ENCODE assay signal across 8 mouse cellular contexts in the genomic region with DNA sequence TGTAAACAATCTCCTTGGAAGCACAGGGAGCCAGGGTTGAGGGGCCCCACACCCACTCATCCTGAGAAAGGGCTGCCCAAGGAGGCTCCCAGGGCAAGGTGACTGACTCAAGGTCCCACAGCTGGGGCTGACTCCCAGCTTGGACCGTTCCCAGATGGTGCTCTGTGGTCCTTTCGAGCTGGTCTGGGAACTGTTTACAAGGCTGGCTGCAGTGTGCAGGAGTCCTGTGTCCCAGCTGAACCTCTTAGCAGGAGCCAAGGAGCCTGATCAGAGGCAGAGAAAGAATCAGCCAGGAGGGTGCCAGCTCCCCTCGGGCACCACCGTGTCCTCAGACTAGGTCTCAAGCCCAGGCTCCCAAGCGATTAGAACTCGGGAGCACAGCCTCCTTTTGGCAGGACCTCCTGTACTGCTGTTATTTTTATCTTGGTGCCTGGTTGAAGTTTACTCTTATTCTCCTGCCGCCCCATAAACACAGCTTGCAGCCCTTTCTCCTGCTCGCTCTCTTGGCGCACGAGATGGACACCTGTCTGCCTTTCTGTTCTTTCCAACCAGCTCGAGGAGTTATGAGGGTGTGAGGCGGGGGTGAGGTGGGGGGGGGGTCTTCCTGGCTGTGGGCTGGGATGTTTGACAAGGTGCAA. TPM values are rescaled to one million over a fixed set of nuclear protein-coding genes. Genes with fewer than 3 reads are reported as not detected.
A peak's percentile ranks its signal among the peaks of the same experiment; 100 is the strongest.
DNase-seq lines count a peak whose midpoint lies in the region; ATAC-seq lines count a peak whose summit lies in the region.

No protein-coding gene starts in this region.

- no peak overlapping the region for H3K9ac ChIP-seq in intestine, embryonic 16.5 days (ENCODE audit: low read depth, low read length)
- H3K9ac ChIP-seq in stomach, embryonic 14.5 days (replicated peaks; ENCODE audit: low read depth, low read length), result no peak overlapping the region

- peak overlapping the region; percentile 50 for H3K27ac ChIP-seq in intestine, embryonic 16.5 days (ENCODE audit: low read length)
- no peak overlapping the region for H3K27ac ChIP-seq in stomach, embryonic 14.5 days (ENCODE audit: low read length)

- peaks cover 15% of the 10 kb centered on the region for H3K4me1 ChIP-seq in intestine, embryonic 16.5 days (ENCODE audit: control insufficient read depth, insufficient read depth, low read length)
- 0 out of 2 replicates have a peak, but pooled peaks cover 4% of the 10 kb centered on the region for H3K4me1 ChIP-seq in stomach, embryonic 14.5 days (ENCODE audit: control insufficient read depth, insufficient read depth, low read length)

- H3K9me3 ChIP-seq in intestine, embryonic 16.5 days (ENCODE audit: control insufficient read depth, low read length), result no peaks in the 10 kb centered on the region
- H3K9me3 ChIP-seq in stomach, embryonic 14.5 days (ENCODE audit: control insufficient read depth, low read depth, low read length), result no peaks in the 10 kb centered on the region

- peak; percentile 58 for ATAC-seq in intestine, embryonic 16.5 days
- peak; percentile 24; the same call in 1 of the 2 replicates for ATAC-seq in stomach, embryonic 14.5 days (ENCODE audit: insufficient number of reproducible peaks, insufficient read depth, low FRiP score, low read depth)
- ATAC-seq in inflammation-experienced regulatory T-cells, adult 6 months, result no peak

- no peak overlapping the region for H3K4me2 ChIP-seq in intestine, embryonic 16.5 days (ENCODE audit: low read depth, low read length)
- no peak overlapping the region for H3K4me2 ChIP-seq in stomach, embryonic 14.5 days (replicated peaks; ENCODE audit: low read depth, low read length)

- no peak overlapping the region for H3K4me3 ChIP-seq in intestine, embryonic 16.5 days (ENCODE audit: low read length)
- H3K4me3 ChIP-seq in stomach, embryonic 14.5 days (ENCODE audit: low read depth, low read length), result no peak overlapping the region

- H3K36me3 ChIP-seq in intestine, embryonic 16.5 days (ENCODE audit: control insufficient read depth, insufficient read depth, low read length), result no peaks in the 10 kb centered on the region
- H3K36me3 ChIP-seq in stomach, embryonic 14.5 days (ENCODE audit: control insufficient read depth, insufficient read depth, low read length), result no peaks in the 10 kb centered on the region

- H3K27me3 ChIP-seq in intestine, embryonic 16.5 days (replicated peaks; ENCODE audit: control insufficient read depth, insufficient read depth, low read length), result no peaks in the 10 kb centered on the region
- H3K27me3 ChIP-seq in stomach, embryonic 14.5 days (ENCODE audit: control insufficient read depth, insufficient read depth, low read length), result no peaks in the 10 kb centered on the region

- peak; percentile 16 to 20 for DNase-seq in cerebellum, adult 18-20 months
- DNase-seq in cerebellum, postnatal 14 days, result no peak
- DNase-seq in right cerebral cortex, postnatal 36 days (ENCODE audit: low spot score in 2 of 2), result peak; percentile 27 to 32
- no peak for DNase-seq in right cerebral cortex, postnatal 4 days
- DNase-seq in yolk sac, embryonic 10.5 days (ENCODE audit: low spot score), result no peak

- WGBS in intestine, embryonic 16.5 days, result 35% methylated on average over 12 of the region's 12 CpGs
- WGBS in stomach, embryonic 14.5 days, result 42% methylated on average over 12 of the region's 12 CpGs

RNA-seq across cellular contexts. Expression of a gene that starts 22.1 kb away (rescaled TPM):
- polyA plus RNA-seq in intestine, embryonic 16.5 days (2015; fragmentation: Nextera tagmentation; extraction: Ambion mirVana), result 36.4 and 40.8 TPM in 2 replicates
- polyA plus RNA-seq in stomach, embryonic 14.5 days (2014; fragmentation: Nextera tagmentation; extraction: Ambion mirVana), result 22.9 and 26.4 TPM in 2 replicates
- 10 to 100 TPM; 12.4 to 28.7 (median 19.4) TPM for polyA plus RNA-seq in inflammation-experienced regulatory T-cells, adult 6 months (2017; shearing (Covaris generic))

Comparison
In these comparisons a context has a peak if more than half of its experiments do, and no peak if none do; other contexts are left out.
1. DNase-seq: peak in cerebellum, adult 18-20 months (2 of 2) and right cerebral cortex, postnatal 36 days (2 of 2); none in cerebellum, postnatal 14 days (0 of 2), right cerebral cortex, postnatal 4 days (single experiment) and yolk sac, embryonic 10.5 days (single experiment).